Mouse (Mus musculus) brain, adult 10 weeks (tissue): Measurements from ENCODE around the gene Gm49325. TPM values are rescaled to one million over a fixed set of nuclear protein-coding genes. Genes with fewer than 3 reads are reported as not detected.

Experiments
- polyA plus RNA-seq: library from polyadenylated mRNA; stranded (reverse); fragments of 350-450 nt; fragmentation: Illumina TruSeq; extraction: RNeasy Lipid Tissue Mini Kit (QIAGEN cat#74804); gene quantifications from one replicate; pipeline ENCODE4 v1.2.3, GENCODE M21; 2015; ENCODE audit warnings: low read depth, low replicate concordance

Gene Gm49325
- 7.8 TPM for polyA plus RNA-seq

DNA sequence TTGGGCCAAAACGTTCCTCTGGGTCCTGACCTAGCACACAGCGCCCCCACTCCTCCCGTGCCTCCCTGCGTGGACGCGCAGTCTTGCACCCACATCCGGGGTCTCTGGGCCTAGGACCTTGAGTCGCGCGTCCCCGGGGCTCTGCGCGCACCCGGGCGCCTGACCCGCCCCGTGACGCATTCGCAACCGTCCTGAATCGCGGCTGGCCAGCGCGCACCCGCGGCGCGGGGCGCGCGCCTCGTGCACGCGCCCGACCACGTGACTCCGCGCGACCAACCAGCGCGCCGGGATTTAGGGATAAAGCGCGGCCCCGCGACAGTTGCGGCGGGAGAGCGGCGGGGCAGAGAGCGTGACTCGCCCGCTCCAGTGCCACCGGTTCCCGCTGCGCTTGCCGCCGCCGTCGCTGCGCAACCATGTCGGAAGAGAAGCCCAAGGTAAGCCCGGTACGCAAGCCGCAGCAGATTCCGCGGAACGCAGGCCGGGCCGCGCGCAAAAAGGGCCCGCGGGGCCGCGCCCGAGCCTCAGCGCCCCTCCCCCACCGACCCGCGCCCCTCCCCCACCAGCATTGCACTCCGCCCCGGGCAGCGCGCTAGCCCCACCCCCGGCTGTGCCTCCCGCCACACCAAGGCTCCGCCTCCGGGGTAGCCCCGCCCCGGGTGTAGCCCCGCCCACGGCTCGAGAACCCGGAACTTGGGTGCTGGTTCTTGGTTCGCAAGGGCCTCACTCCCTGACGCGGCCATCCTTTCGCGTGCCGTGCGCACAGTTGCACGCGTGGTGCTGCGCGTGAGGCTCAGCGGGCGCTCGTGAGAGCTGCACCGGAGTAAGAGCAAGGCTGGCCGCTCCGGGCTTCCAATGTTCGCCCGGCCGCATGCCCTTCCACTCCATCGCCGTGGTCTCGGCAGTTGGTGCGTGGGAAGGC lies at the start of gene Gm49325, which contains the start of gene Sumo3:
TSS of gene Gm49325 (plus strand) at position 290 of the 919 bp plus-strand sequence.
TSS of gene Sumo3 (plus strand) at position 190 of the 919 bp plus-strand sequence.

DNA sequence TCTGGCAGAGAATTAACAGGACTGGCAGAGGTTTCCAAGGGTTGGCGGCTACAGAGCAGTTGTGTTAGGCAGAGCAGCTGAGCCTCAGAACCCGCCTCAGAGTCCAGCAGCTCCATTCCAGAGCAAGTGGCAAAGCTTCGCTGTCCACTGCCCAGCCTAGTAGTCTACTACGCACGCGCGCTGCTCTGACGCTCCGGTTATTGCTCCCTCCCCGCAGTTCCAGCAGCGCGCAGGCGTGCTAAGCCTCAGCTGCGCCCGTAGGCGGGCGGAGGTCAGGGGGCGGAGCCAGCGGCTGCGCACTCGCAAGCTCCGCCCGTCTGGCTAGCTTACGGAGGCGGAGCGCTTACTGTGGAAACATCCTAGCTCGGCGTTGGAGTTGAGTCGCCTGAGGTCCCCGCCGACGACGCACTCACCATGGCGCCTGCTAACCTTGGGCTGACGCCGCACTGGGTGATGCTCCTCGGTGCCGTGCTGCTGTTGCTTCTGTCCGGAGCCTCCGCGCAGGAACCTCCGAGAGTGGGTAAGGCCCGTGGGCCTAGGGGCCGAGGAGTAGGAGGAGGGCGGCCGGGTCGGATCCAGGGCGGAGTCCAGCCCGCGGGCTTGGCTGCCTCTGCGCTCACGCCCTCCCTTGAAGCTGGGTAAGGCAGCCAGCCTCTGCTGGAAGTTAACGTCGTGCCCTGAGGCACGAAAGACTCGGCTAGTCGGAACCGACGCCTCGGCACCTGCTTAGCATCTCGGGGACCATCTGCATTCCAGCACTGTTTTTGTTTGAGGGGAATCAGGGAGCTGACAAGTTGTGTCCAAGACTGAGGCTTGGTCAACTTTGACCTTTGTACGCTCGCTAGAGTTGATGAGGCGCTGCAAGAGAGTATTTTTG lies 24.4 kb upstream of the Gm49325 start, which contains the start of gene Pttg1ip:
TSS of gene Pttg1ip (plus strand) at position 313 of the 877 bp plus-strand sequence.

GRCm38 (mm10) chr10:77622055-77622988 lies 16.3 kb downstream of the Gm49325 start, which contains the start of gene Ube2g2:
Gene Ube2g2, plus strand, starts transcription at chr10:77622275.

DNA sequence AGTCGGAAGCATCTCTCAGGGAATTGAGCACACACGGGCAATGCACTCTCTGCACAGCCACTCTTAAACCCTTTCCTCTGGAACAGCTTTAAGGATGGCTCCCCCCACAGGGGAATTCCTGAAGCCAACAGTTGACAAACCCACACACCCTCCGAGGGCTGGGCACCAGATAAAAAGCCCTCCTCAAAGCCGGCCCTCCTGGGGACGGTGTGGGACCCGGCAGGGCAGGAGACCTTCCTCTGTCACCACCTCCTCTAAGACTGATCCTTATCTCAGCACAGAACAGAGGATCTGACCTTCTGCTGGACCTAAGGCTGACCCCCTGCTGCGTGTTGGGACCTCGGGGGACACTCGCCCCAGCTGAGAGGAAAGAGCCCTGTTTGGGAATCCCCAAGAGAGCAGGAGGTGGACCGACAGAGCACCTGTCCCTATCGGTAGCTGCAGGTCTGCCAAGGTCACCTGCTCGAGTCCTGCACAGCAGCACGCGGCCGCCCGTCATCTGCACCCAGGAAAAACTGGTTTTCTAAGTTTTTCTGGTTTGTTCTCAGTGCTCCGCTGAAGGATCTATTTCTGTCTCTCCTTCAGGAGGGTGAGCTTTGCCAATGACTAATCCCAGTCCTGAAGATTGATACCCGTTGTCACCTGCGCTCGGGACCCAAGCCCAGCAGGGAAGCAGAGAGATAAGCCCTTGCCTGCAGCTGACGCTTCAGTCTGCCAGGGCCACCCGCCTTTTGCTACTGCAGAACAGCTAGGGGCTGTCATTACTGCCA lies 80.1 kb downstream of the Gm49325 start, which contains the start of gene Tspear:
TSS of gene Tspear (plus strand) at position 675 of the 770 bp plus-strand sequence.

GRCm38 (mm10) chr10:77690356-77690807 lies 84.4 kb downstream of the Gm49325 start, which contains the start of gene Gm19402:
Gene Gm19402, minus strand, starts transcription at chr10:77690757.

Other genes starting within 250 kb of the Gm49325 start
- 109 TPM for gene Adarb1, start 187.9 kb upstream of the Gm49325 start, polyA plus RNA-seq
- 33.6 TPM for gene Fam207a, start 90.4 kb upstream of the Gm49325 start, polyA plus RNA-seq
- 5.1 TPM for gene Itgb2, start 75.9 kb upstream of the Gm49325 start, polyA plus RNA-seq
- gene Pttg1ip, start 24.5 kb upstream of the Gm49325 start, polyA plus RNA-seq: 81.4 TPM
- gene Sumo3, start 100 bp upstream of the Gm49325 start, polyA plus RNA-seq: 222 TPM
- 47.4 TPM for gene Ube2g2, start 16.1 kb downstream of the Gm49325 start, polyA plus RNA-seq
- 0.58 TPM for gene Tspear, start 80.4 kb downstream of the Gm49325 start, polyA plus RNA-seq
- gene Gm19402, start 84.6 kb downstream of the Gm49325 start, polyA plus RNA-seq: not detected
- gene Gm9508, start 91.0 kb downstream of the Gm49325 start, polyA plus RNA-seq: not detected
- not detected for gene Gm10272, start 100.4 kb downstream of the Gm49325 start, polyA plus RNA-seq
- gene Gm10024, start 105.3 kb downstream of the Gm49325 start, polyA plus RNA-seq: not detected
- gene Gm10142, start 109.6 kb downstream of the Gm49325 start, polyA plus RNA-seq: not detected
- not detected for gene Krtap12-1, start 114.4 kb downstream of the Gm49325 start, polyA plus RNA-seq
- gene Gm10100, start 120.3 kb downstream of the Gm49325 start, polyA plus RNA-seq: not detected
- gene Gm18596, start 136.4 kb downstream of the Gm49325 start, polyA plus RNA-seq: not detected
- not detected for gene Gm9736, start 145.2 kb downstream of the Gm49325 start, polyA plus RNA-seq
- not detected for gene Gm3233, start 153.5 kb downstream of the Gm49325 start, polyA plus RNA-seq
- not detected for gene Gm3238, start 165.1 kb downstream of the Gm49325 start, polyA plus RNA-seq
- not detected for gene Gm7138, start 170.7 kb downstream of the Gm49325 start, polyA plus RNA-seq
- not detected for gene Gm3250, start 176.3 kb downstream of the Gm49325 start, polyA plus RNA-seq
- not detected for gene Gm7137, start 182.0 kb downstream of the Gm49325 start, polyA plus RNA-seq
- not detected for gene Gm9639, start 188.9 kb downstream of the Gm49325 start, polyA plus RNA-seq
- not detected for gene Gm19668, start 192.9 kb downstream of the Gm49325 start, polyA plus RNA-seq
- not detected for gene Gm9507, start 205.6 kb downstream of the Gm49325 start, polyA plus RNA-seq
- not detected for gene Gm2696, start 208.5 kb downstream of the Gm49325 start, polyA plus RNA-seq
- not detected for gene Krtap10-4, start 220.9 kb downstream of the Gm49325 start, polyA plus RNA-seq
- gene Krtap10-10, start 229.8 kb downstream of the Gm49325 start, polyA plus RNA-seq: not detected
- gene Gm36176, start 240.6 kb downstream of the Gm49325 start, polyA plus RNA-seq: not detected
- gene Gm10318, start 246.7 kb downstream of the Gm49325 start, polyA plus RNA-seq: not detected